Mouse (Mus musculus) pancreas, adult 10 weeks (tissue): ENCODE results near the gene Zc3h10. TPM values are rescaled to one million over a fixed set of nuclear protein-coding genes. Genes with fewer than 3 reads are reported as not detected.

Source experiments
- polyA plus RNA-seq: library from polyadenylated mRNA; stranded (reverse); fragments of 350-450 nt; fragmentation: Illumina TruSeq; extraction: RNeasy Lipid Tissue Mini Kit (QIAGEN cat#74804); gene quantifications from one replicate; pipeline ENCODE4 v1.2.3, GENCODE M21; 2015; ENCODE audit warnings: low read depth, low replicate concordance; ENCODE audit not compliant: insufficient read depth

Gene Zc3h10
- 2.5 TPM for polyA plus RNA-seq

DNA sequence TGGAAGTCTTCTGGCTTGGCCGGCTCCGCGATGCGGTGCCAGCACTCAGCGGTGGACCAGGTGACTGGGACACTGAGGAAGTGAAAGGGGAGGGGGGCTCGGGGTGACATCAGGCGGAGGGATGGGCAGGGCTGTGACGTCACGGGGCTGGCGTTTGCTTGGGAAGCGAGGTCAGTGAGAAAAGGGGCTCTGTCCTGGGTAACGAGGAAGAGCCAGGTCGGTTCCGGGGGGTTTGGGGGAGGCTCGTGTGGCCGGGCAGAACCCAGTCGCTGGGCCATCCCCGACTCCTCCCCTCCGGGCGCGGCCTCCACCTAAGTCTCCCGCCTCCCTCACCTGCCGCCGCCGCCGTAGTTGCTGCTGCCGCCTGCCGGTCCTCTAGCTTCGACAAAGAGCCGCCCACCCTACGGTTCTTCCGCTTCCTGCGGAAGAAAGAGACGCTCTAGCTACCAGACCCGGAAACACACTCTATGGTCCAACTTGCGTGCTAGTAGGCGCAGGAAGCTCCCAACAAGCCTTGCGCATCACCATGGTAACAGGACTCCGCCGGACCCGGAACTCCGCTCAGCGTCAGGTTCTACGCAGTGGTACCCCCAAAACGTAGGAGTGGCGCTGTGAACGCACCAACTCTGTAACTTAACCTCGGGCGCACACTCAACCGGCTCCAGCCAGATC, at the start of gene Zc3h10:
Gene Zc3h10 (minus strand): TSS at position 414 of the 672 bp plus-strand sequence.

DNA sequence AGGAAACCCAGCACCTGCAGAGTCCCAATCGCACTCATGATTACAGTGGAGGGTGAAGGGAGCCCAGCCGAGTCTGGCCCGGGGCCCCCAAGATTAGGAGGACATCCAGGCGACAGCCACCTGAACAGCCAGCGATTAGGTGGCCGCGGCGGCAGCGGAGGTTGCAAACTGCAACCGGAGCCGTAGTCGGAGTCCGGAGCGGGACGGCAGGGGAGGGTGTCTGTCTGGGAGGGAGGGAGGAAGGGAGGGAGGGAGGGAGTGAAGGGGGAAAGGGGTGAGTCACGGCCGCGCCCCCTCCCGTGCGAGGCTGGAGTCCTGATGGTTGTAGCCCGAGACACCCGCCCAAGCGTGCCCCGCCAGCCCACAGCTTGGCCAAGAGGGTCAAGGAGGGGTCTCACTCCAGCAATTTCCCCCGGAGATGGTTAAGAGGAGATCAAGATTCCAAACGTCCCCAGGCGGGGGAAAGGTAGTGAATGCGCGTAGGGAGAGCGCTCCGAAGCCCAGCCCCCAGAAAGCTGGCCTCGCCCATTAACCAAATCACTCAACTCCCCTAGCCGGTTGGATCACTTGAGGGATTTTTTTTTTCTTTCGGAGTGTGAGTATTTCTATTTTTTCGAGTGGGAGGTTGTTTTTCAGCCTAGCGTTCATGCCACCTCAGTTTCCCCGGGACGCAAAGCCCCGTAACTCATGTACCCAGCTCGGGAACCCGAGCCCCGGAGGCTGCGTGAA, 42.1 kb upstream of the Zc3h10 start, which contains the start of gene Erbb3:
Gene Erbb3 (minus strand): TSS at position 189 of the 729 bp plus-strand sequence.

DNA sequence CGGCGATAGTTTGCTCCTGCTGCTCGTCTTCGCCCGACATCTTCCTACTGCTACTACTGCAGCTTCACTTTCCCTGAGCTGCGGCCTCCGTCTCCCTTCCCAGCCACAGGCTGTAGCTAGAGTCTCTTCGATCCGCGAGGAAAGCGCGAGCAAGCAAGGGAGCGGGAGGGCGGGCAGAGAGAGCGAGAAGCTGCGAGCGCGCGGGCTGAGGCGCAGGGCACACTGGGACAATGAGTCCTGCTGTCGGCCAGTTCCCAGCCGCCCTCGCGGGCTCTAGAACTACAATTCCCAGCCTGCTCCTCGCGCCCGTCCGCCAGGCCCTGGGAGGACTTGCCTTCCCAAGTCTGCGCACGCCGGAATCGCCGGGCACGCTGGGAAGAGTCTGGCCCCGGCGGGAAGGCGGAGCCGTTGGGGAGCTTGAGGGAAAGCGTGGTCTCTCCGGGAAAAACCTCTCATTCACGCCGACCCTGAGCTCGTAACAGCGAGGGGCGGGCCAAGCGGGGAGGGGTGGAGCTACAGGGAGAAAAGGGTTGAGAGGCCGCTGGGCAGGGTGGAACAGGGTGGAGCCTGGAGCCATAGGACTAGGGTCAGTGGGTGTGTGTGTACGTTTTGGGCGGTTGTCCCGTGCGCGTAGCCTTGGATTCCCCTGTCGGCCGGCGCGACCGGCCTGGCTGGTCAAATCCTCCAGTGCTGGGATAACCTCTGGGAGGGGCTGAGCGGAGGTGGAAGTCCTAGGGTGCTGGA, 18.4 kb upstream of the Zc3h10 start, which contains the start of gene Pa2g4:
Gene Pa2g4 (minus strand): TSS at position 200 of the 744 bp plus-strand sequence.

DNA sequence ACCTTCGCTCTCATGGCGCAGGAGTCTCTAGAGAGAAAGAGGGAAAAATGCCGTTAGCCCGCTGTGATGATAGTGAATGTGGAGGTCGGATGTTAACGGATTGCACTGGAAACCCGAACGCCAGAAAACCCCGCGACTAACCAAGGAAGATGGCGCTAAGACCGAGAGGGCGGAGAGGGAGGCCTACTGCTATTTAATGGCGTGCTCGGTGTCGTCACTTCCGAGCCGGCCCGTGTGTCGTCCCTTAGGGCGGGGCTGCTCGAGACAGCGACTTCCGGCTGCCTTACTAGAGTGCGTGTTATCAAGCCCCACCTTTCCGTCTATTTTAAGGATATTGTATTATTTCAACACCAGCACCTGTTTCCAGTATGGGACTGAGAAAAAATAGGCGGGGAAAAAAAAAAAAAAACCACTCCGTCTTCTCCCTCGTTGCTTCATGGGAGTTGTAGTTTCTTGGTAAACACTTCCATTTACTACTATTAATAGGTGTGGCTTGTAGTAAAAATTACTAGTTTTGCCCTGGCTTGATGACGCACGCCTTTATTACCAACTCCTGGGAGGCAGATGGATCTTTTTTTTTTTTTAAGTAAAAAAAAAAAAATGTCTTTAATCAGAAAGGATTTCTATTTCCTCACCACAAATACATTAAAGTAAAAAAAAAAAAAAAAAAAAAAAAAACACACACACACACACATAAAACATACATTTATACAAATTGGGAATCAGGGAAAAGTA, 1.5 kb upstream of the Zc3h10 start, which contains the start of gene Rpl41:
Gene Rpl41 (minus strand): TSS at position 359 of the 735 bp plus-strand sequence.

DNA sequence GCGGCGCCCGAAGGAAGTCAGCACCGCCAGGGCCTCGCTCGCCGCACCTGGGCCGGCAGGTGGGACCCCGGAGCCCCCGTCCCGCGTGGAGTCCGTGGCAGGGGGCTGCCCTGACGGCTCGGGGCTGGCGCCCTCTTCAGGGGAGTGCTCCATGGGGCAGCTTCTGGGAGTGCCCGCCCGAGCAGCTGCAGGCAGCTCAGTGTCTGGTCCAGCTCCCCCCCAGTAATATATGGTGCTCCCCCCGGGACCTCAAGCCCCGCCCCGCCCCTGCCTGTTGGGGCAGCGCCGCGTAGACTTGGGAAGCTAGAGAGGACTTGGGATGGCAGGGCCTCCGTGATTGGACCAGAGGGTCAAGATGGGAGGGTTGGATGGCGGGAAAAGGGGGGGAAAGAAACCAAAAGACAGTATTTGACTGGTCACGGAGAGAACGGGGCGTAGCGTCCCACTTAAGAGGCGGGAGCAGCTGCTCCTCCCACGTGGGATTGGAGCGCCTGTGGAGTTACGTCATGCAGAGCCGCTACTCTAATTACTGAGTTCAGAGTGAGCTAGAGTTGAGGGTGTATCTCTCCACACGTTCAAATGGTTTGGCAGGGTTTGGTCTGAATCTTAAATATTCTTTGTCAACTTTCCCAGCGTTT, 21.8 kb downstream of the Zc3h10 start, which contains the start of gene Esyt1:
Gene Esyt1 (minus strand): TSS at position 201 of the 638 bp plus-strand sequence.

DNA sequence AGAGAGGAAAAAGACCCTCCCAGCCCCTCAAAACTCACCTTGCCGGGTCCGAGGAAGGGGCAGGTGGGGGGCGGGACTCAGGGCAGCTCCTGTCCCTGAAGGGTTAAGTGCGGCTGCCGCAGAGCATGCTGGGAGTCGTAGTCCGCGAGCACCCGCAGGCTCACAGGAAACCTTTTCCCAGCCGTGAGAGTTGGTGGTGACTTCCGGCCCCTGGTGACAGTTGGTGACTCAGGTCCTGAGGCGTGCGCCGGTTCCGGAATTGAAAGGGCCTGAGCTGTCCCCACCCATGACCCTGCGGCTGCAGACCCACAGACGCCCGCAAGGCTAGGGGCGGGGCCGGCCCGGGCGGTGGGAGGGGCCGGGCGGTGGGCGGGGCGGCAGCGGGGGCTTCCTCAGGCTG, 49.0 kb downstream of the Zc3h10 start, which contains the start of gene Myl6b:
Gene Myl6b (minus strand): TSS at position 96 of the 400 bp plus-strand sequence.

DNA sequence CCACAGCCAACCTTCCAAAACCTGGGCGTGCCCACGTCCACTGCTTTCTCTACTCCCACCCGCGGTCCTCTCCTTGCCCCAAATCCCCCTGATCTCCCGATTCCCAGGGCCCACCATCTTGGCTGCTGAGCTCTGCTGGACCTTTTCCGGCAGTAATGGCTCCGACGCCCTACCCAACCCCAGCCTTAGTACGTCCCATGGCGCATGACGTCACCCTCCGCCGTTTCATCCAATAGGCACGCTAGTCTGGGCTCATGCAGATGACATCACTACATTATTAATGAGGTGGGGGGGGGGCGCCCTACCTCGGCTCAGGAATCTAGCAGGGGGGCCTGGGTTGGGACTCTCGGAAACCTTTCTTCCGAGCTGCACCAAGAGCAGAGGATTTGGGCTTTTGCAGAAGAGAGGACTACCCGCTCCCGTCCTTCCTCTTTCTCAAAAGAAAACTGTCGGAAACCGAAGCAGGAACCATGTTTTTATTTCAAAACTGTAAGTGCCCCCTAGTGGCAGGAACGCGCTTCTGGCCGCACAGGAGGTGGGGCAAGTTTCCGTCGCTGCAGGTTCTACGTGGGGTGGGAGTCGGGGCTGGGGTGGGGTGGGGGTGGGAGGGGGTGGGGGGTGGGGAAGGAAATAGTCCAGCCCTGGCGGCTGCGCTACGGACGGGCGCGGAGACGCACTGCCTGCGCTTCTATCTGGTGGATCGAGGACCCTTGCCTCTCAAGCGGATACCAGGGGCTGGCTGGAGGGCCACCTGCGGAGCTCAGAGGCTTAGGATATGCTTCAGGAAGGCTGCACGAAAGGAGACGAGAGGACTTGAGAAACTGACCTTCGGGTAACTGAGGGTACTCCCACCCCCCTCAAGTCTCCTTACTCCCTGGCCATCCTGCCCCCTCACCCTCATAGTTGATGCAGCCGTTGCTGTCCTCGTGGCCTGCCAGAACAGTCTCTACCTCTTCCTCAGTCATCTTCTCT, 53.6 kb downstream of the Zc3h10 start, which contains the start of gene Myl6:
Gene Myl6 (minus strand): TSS at position 451 of the 972 bp plus-strand sequence.

Other genes with a start within 250 kb of the Zc3h10 start
- not detected for gene Il23a, start 249.0 kb downstream of the Zc3h10 start, polyA plus RNA-seq
- 14.3 TPM for gene Pan2, start 244.4 kb downstream of the Zc3h10 start, polyA plus RNA-seq
- gene Cnpy2, start 225.3 kb downstream of the Zc3h10 start, polyA plus RNA-seq, result 55.2 TPM
- 18.2 TPM for gene Cs, start 210.0 kb downstream of the Zc3h10 start, polyA plus RNA-seq
- 21.3 TPM for gene Coq10a, start 178.8 kb downstream of the Zc3h10 start, polyA plus RNA-seq
- gene Ankrd52, start 170.7 kb downstream of the Zc3h10 start, polyA plus RNA-seq, result 5.5 TPM
- gene Slc39a5, start 146.5 kb downstream of the Zc3h10 start, polyA plus RNA-seq, result 127 TPM
- gene Nabp2, start 136.3 kb downstream of the Zc3h10 start, polyA plus RNA-seq, result 17.0 TPM
- 6.6 TPM for gene Rnf41, start 136.1 kb downstream of the Zc3h10 start, polyA plus RNA-seq
- gene Smarcc2, start 88.5 kb downstream of the Zc3h10 start, polyA plus RNA-seq, result 24.6 TPM
- gene Myl6, start 53.6 kb downstream of the Zc3h10 start, polyA plus RNA-seq, result 403 TPM
- not detected for gene Myl6b, start 49.1 kb downstream of the Zc3h10 start, polyA plus RNA-seq
- gene Esyt1, start 21.9 kb downstream of the Zc3h10 start, polyA plus RNA-seq, result 15.7 TPM
- 2,737 TPM for gene Rpl41, start 1.5 kb upstream of the Zc3h10 start, polyA plus RNA-seq
- gene Pa2g4, start 18.2 kb upstream of the Zc3h10 start, polyA plus RNA-seq, result 20.2 TPM
- gene Erbb3, start 41.9 kb upstream of the Zc3h10 start, polyA plus RNA-seq, result 2.9 TPM
- gene Rps26, start 79.0 kb upstream of the Zc3h10 start, polyA plus RNA-seq, result 365 TPM
- gene Ikzf4, start 98.2 kb upstream of the Zc3h10 start, polyA plus RNA-seq, result 0.70 TPM
- 3.5 TPM for gene Suox, start 126.3 kb upstream of the Zc3h10 start, polyA plus RNA-seq
- gene Rab5b, start 148.5 kb upstream of the Zc3h10 start, polyA plus RNA-seq, result 15.3 TPM
- not detected for gene Pmel, start 156.4 kb upstream of the Zc3h10 start, polyA plus RNA-seq
- gene Cdk2, start 157.3 kb upstream of the Zc3h10 start, polyA plus RNA-seq, result 6.2 TPM
- gene Dgka, start 197.1 kb upstream of the Zc3h10 start, polyA plus RNA-seq, result 10.4 TPM
- gene Pym1, start 200.1 kb upstream of the Zc3h10 start, polyA plus RNA-seq, result 4.8 TPM
- 3.0 TPM for gene Mmp19, start 243.1 kb upstream of the Zc3h10 start, polyA plus RNA-seq